Mouse (Mus musculus) kidney, postnatal 4 days (tissue): Measurements from ENCODE around the gene Klk1b22.
"Not testable (repeated sequence)": the region's sequence is repeated elsewhere in the genome, so short reads cannot be mapped to it uniquely, and the experiment has no call there.

ENCODE experiments used
- DNase-seq, 2 experiments: peaks; one replicate each; pipeline ENCODE4 v3.0.0; 2021; ENCODE audit warnings: mixed read lengths in 2 of 2

Gene Klk1b22

GRCm38 (mm10) chr7:44112373-44112772 lies at the start of gene Klk1b22:
Gene Klk1b22, plus strand, starts transcription at chr7:44112673.
- DNase-seq = no peak

- DNase-seq = no peak
Observed at GRCm38 (mm10) chr7:44072117-44072516, 40.4 kb upstream of the Klk1b22 start.

GRCm38 (mm10) chr7:44077703-44078102 lies 34.8 kb upstream of the Klk1b22 start:
- no peak for DNase-seq

- DNase-seq = no peak
Observed at GRCm38 (mm10) chr7:44096111-44096510, 16.4 kb upstream of the Klk1b22 start.

GRCm38 (mm10) chr7:44102028-44102427 lies 10.4 kb upstream of the Klk1b22 start, which contains the start of gene Klk1b21:
Gene Klk1b21, plus strand, starts transcription at chr7:44102328.
- not testable (repeated sequence) for DNase-seq

- no peak for DNase-seq
Observed at GRCm38 (mm10) chr7:44123445-44123844, 11.0 kb downstream of the Klk1b22 start.

- DNase-seq = no peak
Observed at GRCm38 (mm10) chr7:44136467-44136866, 24.0 kb downstream of the Klk1b22 start, which contains the start of gene Klk1b16. Gene Klk1b16, plus strand, starts transcription at chr7:44136767.
